Mouse (Mus musculus): ENCODE measurements around the gene Myof.

- TF ChIP-seq CTCF (IDR thresholded peaks at IDR 0.05; ENCODE audit: extremely low read depth, insufficient read length, insufficient replicate concordance, low read depth, low read length) (no peak), POLR2A (IDR thresholded peaks at IDR 0.05; ENCODE audit: low read depth, low read length) (no peak)
Observed at GRCm38 (mm10) chr19:38081361-38081760, 38.0 kb upstream of the Myof start.
